In the genomic region with DNA sequence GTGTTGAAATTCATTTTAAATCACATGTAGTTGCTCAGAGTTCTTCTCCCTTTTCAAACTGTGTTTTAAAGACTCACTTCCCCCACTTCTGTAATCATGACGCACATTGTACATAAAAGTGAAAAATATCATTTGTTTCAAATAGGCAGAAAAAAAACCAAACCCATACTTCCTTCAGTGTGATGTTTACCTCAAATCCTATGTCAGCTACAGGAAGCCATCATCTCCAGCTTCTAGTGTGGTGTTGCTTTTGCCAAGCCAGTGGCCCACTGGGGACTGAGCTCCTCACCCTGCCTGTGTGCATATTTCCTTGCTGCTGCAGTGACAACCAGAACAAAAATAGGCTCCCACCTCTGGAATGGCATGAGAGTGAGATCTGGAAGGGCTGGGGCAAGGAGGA, we compare ENCODE assay signal across 20 mouse cellular contexts.
"Had no signal": no experiment of that assay in that cellular context is flagged by ENCODE, and none has a peak within 500 bp of the region (broad histone marks: within the 10 kb centered on the region; RNA-seq: fewer than 3 reads in every experiment).

No protein-coding gene starts in this region.

- H3K27ac ChIP-seq: limb, embryonic 12.5 days; limb, embryonic 15.5 days; liver, embryonic 14.5 days; lung, embryonic 15.5 days; neural tube, embryonic 12.5 days; stomach, embryonic 15.5 days had no signal

- H3K36me3 ChIP-seq: limb, embryonic 12.5 days; limb, embryonic 15.5 days; lung, embryonic 15.5 days; neural tube, embryonic 12.5 days; stomach, embryonic 15.5 days had no signal

- H3K27me3 ChIP-seq: limb, embryonic 15.5 days; lung, embryonic 15.5 days; neural tube, embryonic 12.5 days; stomach, embryonic 15.5 days had no signal

- H3K9ac ChIP-seq: limb, embryonic 12.5 days; limb, embryonic 15.5 days; liver, embryonic 14.5 days; lung, embryonic 15.5 days; neural tube, embryonic 12.5 days; stomach, embryonic 15.5 days had no signal

- DNase-seq: kidney, adult 11 months; kidney, adult 8-10 months; kidney, postnatal 14 days; kidney, postnatal 4 days; left cerebral cortex, postnatal 4 days; lung, adult 18-20 months; lung, postnatal 10 days; lung, postnatal 36 days; midbrain, embryonic 14.5 days; retina, postnatal 1 day; spleen, adult 18-20 months; thymus, postnatal 25 days had no signal

- H3K4me1 ChIP-seq: limb, embryonic 12.5 days; limb, embryonic 15.5 days; lung, embryonic 15.5 days; neural tube, embryonic 12.5 days; stomach, embryonic 15.5 days had no signal

- H3K4me3 ChIP-seq: limb, embryonic 12.5 days; limb, embryonic 15.5 days; lung, embryonic 15.5 days; neural tube, embryonic 12.5 days; stomach, embryonic 15.5 days had no signal

- H3K9me3 ChIP-seq: limb, embryonic 12.5 days; limb, embryonic 15.5 days; lung, embryonic 15.5 days; neural tube, embryonic 12.5 days; stomach, embryonic 15.5 days had no signal

- H3K4me2 ChIP-seq: limb, embryonic 12.5 days; limb, embryonic 15.5 days; liver, embryonic 11.5 days; lung, embryonic 15.5 days; midbrain, embryonic 11.5 days; neural tube, embryonic 12.5 days; stomach, embryonic 15.5 days had no signal
